ENCODE assay signal across 18 mouse cellular contexts in genomic region chr5:102008712-102009111, GRCm38 (mm10).
"Had no signal": no experiment of that assay in that cellular context is flagged by ENCODE, and none has a peak within 500 bp of the region (broad histone marks: within the 10 kb centered on the region; RNA-seq: fewer than 3 reads in every experiment).

No protein-coding gene starts in this region.

- H3K9me3 ChIP-seq: midbrain, embryonic 10.5 days; midbrain, embryonic 12.5 days; neural tube, embryonic 13.5 days had no signal

- H3K4me3 ChIP-seq: midbrain, embryonic 10.5 days; midbrain, embryonic 12.5 days; myocyte; neural tube, embryonic 13.5 days had no signal

- ATAC-seq: midbrain, embryonic 16.5 days had no signal

- H3K27ac ChIP-seq: midbrain, embryonic 10.5 days; midbrain, embryonic 12.5 days; neural tube, embryonic 13.5 days had no signal

- H3K4me1 ChIP-seq: midbrain, embryonic 10.5 days; midbrain, embryonic 12.5 days had no signal

- H3K9ac ChIP-seq: lung, embryonic 14.5 days; midbrain, embryonic 12.5 days; neural tube, embryonic 13.5 days had no signal

- DNase-seq: lung, adult 18-20 months; lung, embryonic 14.5 days; lung, postnatal 10 days; lung, postnatal 4 days; midbrain, embryonic 14.5 days; retina, postnatal 1 day; right cerebral cortex, adult 18-20 months; right cerebral cortex, postnatal 25 days; right cerebral cortex, postnatal 4 days; spleen, adult 18-20 months; thymus, adult 18-20 months; thymus, postnatal 14 days; thymus, postnatal 36 days had no signal

- H3K4me2 ChIP-seq: lung, embryonic 14.5 days; midbrain, embryonic 12.5 days; neural tube, embryonic 13.5 days had no signal

- H3K27me3 ChIP-seq: midbrain, embryonic 12.5 days; neural tube, embryonic 13.5 days had no signal
